In the genomic region with DNA sequence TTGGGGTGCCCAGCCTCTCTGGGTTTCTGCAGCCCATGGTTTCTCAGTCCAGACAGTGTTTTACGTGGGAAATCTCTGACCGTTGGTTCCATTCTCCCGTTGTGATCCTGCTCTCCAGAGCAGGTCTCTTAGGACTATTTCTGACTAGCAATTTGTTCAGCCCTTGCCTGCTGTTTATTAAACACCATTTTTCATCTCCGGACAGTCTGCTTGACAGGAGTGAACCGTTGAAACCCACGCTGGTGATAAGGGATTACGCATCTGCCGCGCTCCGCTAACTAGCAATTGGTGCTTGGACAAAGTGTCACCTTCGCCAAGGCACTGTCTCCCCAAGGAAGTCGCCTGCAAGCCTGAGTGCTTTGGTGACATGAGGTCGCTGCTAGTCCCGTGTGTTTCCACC, we compare ENCODE assay signal across 9 mouse cellular contexts. TPM values are rescaled to one million over a fixed set of nuclear protein-coding genes. Genes with fewer than 3 reads are reported as not detected.
DNase-seq lines count a peak whose midpoint lies in the region; ATAC-seq and TF ChIP-seq lines count a peak whose summit lies in the region.
"Had no signal": no experiment of that assay in that cellular context is flagged by ENCODE, and none has a peak within 500 bp of the region (broad histone marks: within the 10 kb centered on the region; RNA-seq: fewer than 3 reads in every experiment).

No protein-coding gene starts in this region.

- no peaks in the 10 kb centered on the region for H3K36me3 ChIP-seq in limb, embryonic 15.5 days
- H3K36me3 ChIP-seq in stomach, embryonic 14.5 days (ENCODE audit: control insufficient read depth, insufficient read depth, low read length) = no peaks in the 10 kb centered on the region

- peaks cover 16% of the 10 kb centered on the region; the same call in 1 of the 2 replicates for H3K27me3 ChIP-seq in limb, embryonic 15.5 days
- H3K27me3 ChIP-seq in stomach, embryonic 14.5 days (ENCODE audit: control insufficient read depth, insufficient read depth, low read length) = 0 out of 2 replicates have a peak, but pooled peaks cover 3% of the 10 kb centered on the region

- DNase-seq in cerebellum, postnatal 10 days = peak; percentile 16 to 17
- DNase-seq in cerebellum, postnatal 4 days (ENCODE audit: low spot score in 2 of 2) = no peak
- DNase-seq in heart, postnatal 10 days = peak; percentile 8
- DNase-seq in right cerebral cortex, postnatal 25 days = no peak
- DNase-seq in right cerebral cortex, postnatal 36 days (ENCODE audit: low spot score in 2 of 2) = no peak

- intact Hi-C loops in heart, postnatal 10 days (cut with DNase I) = no loop called here

- ATAC-seq in limb, embryonic 15.5 days (ENCODE audit: insufficient number of reproducible peaks, low FRiP score, low TSS enrichment, low read depth) = no peak
- no peak for ATAC-seq in stomach, embryonic 14.5 days (ENCODE audit: insufficient number of reproducible peaks, insufficient read depth, low FRiP score, low read depth)

- no peak overlapping the region for H3K9ac ChIP-seq in limb, embryonic 15.5 days
- H3K9ac ChIP-seq in stomach, embryonic 14.5 days (replicated peaks; ENCODE audit: low read depth, low read length) = no peak overlapping the region

- H3K27ac ChIP-seq in bone marrow macrophage, adult 2 months (ENCODE audit: insufficient read depth, low read depth, low read length) = no peak overlapping the region
- no peak overlapping the region for H3K27ac ChIP-seq in limb, embryonic 15.5 days
- H3K27ac ChIP-seq in stomach, embryonic 14.5 days (ENCODE audit: low read length) = no peak overlapping the region

- H3K9me3 ChIP-seq in limb, embryonic 15.5 days = no peaks in the 10 kb centered on the region
- H3K9me3 ChIP-seq in stomach, embryonic 14.5 days (ENCODE audit: control insufficient read depth, low read depth, low read length) = no peaks in the 10 kb centered on the region

- no peak for TF ChIP-seq POLR2A in bone marrow macrophage, adult 2 months (IDR thresholded peaks at IDR 0.05; ENCODE audit: borderline replicate concordance, low read depth, low read length)

- peak overlapping the region; percentile 43 for H3K4me3 ChIP-seq in bone marrow macrophage, adult 2 months (ENCODE audit: insufficient read depth, low read length)
- peak overlapping the region; percentile 49 for H3K4me3 ChIP-seq in limb, embryonic 15.5 days
- H3K4me3 ChIP-seq in stomach, embryonic 14.5 days (ENCODE audit: low read depth, low read length) = peak overlapping the region; percentile 45

- no peaks in the 10 kb centered on the region for H3K4me1 ChIP-seq in bone marrow macrophage, adult 2 months (ENCODE audit: control insufficient read depth, insufficient read depth, low read length)
- H3K4me1 ChIP-seq in limb, embryonic 15.5 days = peaks cover 13% of the 10 kb centered on the region
- H3K4me1 ChIP-seq in stomach, embryonic 14.5 days (ENCODE audit: control insufficient read depth, insufficient read depth, low read length) = no peaks in the 10 kb centered on the region; the same call in 1 of the 2 replicates

- TF ChIP-seq CTCF in bone marrow macrophage, adult 2 months (IDR thresholded peaks at IDR 0.05; ENCODE audit: low read depth, low read length) = no peak

- H3K4me2 ChIP-seq in limb, embryonic 15.5 days = peak overlapping the region; percentile 75
- peak overlapping the region; percentile 80 for H3K4me2 ChIP-seq in stomach, embryonic 14.5 days (replicated peaks; ENCODE audit: low read depth, low read length)

- 5% methylated on average over 14 of the region's 14 CpGs for WGBS in limb, embryonic 15.5 days
- 3% methylated on average over 14 of the region's 14 CpGs for WGBS in stomach, embryonic 14.5 days

RNA-seq across cellular contexts. Expression of a gene that starts 0.8 kb away (rescaled TPM):
- not detected in 2 replicates for polyA plus RNA-seq in bone marrow macrophage, adult 2 months (2012; ENCODE audit: insufficient read depth, insufficient read length, missing spikeins)
- total RNA-seq in heart, postnatal 10 days (2021) = 1 to 10 TPM; 2.3 to 3.2 TPM
- polyA plus RNA-seq in limb, embryonic 15.5 days (2015; fragmentation: Nextera tagmentation; extraction: Ambion mirVana) = 0.96 and 1.0 TPM in 2 replicates
- 1.3 and 1.5 TPM in 2 replicates for polyA plus RNA-seq in stomach, embryonic 14.5 days (2014; fragmentation: Nextera tagmentation; extraction: Ambion mirVana)
- total RNA-seq: neutrophil, adult 5-6 weeks had no signal

RNA-seq across cellular contexts. Expression of a gene that starts 40.2 kb away (rescaled TPM):
- polyA plus RNA-seq in bone marrow macrophage, adult 2 months (2012; ENCODE audit: insufficient read depth, insufficient read length, missing spikeins) = not detected in 2 replicates
- not detected for total RNA-seq in heart, postnatal 10 days (2021)
- polyA plus RNA-seq in limb, embryonic 15.5 days (2015; fragmentation: Nextera tagmentation; extraction: Ambion mirVana) = not detected in 2 replicates
- not detected in 2 replicates for polyA plus RNA-seq in stomach, embryonic 14.5 days (2014; fragmentation: Nextera tagmentation; extraction: Ambion mirVana)
- total RNA-seq: neutrophil, adult 5-6 weeks had no signal

RNA-seq across cellular contexts. Expression of a gene that starts 40.3 kb away (rescaled TPM):
- not detected in 2 replicates for polyA plus RNA-seq in bone marrow macrophage, adult 2 months (2012; ENCODE audit: insufficient read depth, insufficient read length, missing spikeins)
- under 1 TPM; 0.27 to 0.29 TPM for total RNA-seq in heart, postnatal 10 days (2021)
- 0.40 and 0.77 TPM in 2 replicates for polyA plus RNA-seq in limb, embryonic 15.5 days (2015; fragmentation: Nextera tagmentation; extraction: Ambion mirVana)
- polyA plus RNA-seq in stomach, embryonic 14.5 days (2014; fragmentation: Nextera tagmentation; extraction: Ambion mirVana) = 0.93 and 1.8 TPM in 2 replicates
- total RNA-seq: neutrophil, adult 5-6 weeks had no signal

Comparison
In these comparisons a context has a peak if more than half of its experiments do, and no peak if none do; other contexts are left out.
1. DNase-seq: peak in cerebellum, postnatal 10 days (2 of 2) and heart, postnatal 10 days (2 of 2); none in cerebellum, postnatal 4 days (0 of 2), right cerebral cortex, postnatal 25 days (single experiment) and right cerebral cortex, postnatal 36 days (0 of 2).
2. Peak in every context shown above with its lines, with median percentiles within 50 percentile points of each other: H3K4me3 ChIP-seq.